Mouse (Mus musculus) adrenal gland, adult 18-20 months (tissue): Measurements from ENCODE around the gene Cyp4f17. TPM values are rescaled to one million over a fixed set of nuclear protein-coding genes. Genes with fewer than 3 reads are reported as not detected.
"Not testable (repeated sequence)": the region's sequence is repeated elsewhere in the genome, so short reads cannot be mapped to it uniquely, and the experiment has no call there.

Source experiments
- DNase-seq, 2 experiments: peaks; one replicate each; pipeline ENCODE4 v3.0.0; 2021 to 2022; ENCODE audit warnings: low spot score in 2 of 2
- long read RNA-seq, 2 experiments: library from polyadenylated mRNA; stranded (forward); transcript quantifications; one replicate each; pipeline ENCODE4 v2.0.0; 2021
- total RNA-seq, 2 experiments: library from RNA; stranded (reverse); gene quantifications; 1 replicate in 1 of 2; 2 replicates in 1 of 2; pipeline ENCODE4 v1.2.3; 2021

The Cyp4f17 gene
- total RNA-seq = 10 to 100 TPM; 11.3 to 12.4 TPM
- long read RNA-seq, experiment 1, partial matches to known transcripts = 1 of 5 reads
- long read RNA-seq, experiment 1, other reads (novel, unspliced or antisense) = 1 of 5 reads
- long read RNA-seq, experiment 2, partial matches to known transcripts = 4 of 14 reads
- long read RNA-seq, experiment 2, other reads (novel, unspliced or antisense) = 6 of 14 reads

GRCm38 (mm10) chr17:32505851-32506728 lies at the start of gene Cyp4f17:
Gene Cyp4f17 (plus strand): TSS chr17:32506050.
- peak; percentile 39 to 44 for DNase-seq

GRCm38 (mm10) chr17:32468494-32468893 lies 37.4 kb upstream of the Cyp4f17 start:
- DNase-seq = no peak

GRCm38 (mm10) chr17:32470795-32471194 lies 35.1 kb upstream of the Cyp4f17 start:
- no peak for DNase-seq

GRCm38 (mm10) chr17:32472176-32472575 lies 33.7 kb upstream of the Cyp4f17 start:
- no peak for DNase-seq

- no peak for DNase-seq
Observed at GRCm38 (mm10) chr17:32474954-32475560, 30.8 kb upstream of the Cyp4f17 start.

GRCm38 (mm10) chr17:32477204-32477603 lies 28.6 kb upstream of the Cyp4f17 start:
- no peak for DNase-seq

- DNase-seq = no peak
Observed at GRCm38 (mm10) chr17:32478727-32479126, 27.1 kb upstream of the Cyp4f17 start.

GRCm38 (mm10) chr17:32479554-32480506 lies 26.0 kb upstream of the Cyp4f17 start:
- no peak for DNase-seq

- DNase-seq = no peak
Observed at GRCm38 (mm10) chr17:32481766-32482165, 24.1 kb upstream of the Cyp4f17 start.

- DNase-seq = peak; percentile 87 to 92
Observed at GRCm38 (mm10) chr17:32483200-32483599, 22.6 kb upstream of the Cyp4f17 start.

GRCm38 (mm10) chr17:32492349-32492980 lies 13.4 kb upstream of the Cyp4f17 start:
- DNase-seq = peak; percentile 21 to 34

- DNase-seq = peak; percentile 53 to 54
Observed at GRCm38 (mm10) chr17:32494601-32495000, 11.2 kb upstream of the Cyp4f17 start.

GRCm38 (mm10) chr17:32500511-32500910 lies 5.3 kb upstream of the Cyp4f17 start:
- not testable (repeated sequence) for DNase-seq

GRCm38 (mm10) chr17:32501051-32501450 lies 4.8 kb upstream of the Cyp4f17 start:
- DNase-seq = no peak

- DNase-seq = no peak
Observed at GRCm38 (mm10) chr17:32503111-32503510, 2.7 kb upstream of the Cyp4f17 start.

GRCm38 (mm10) chr17:32506729-32507245 lies 937 bp downstream of the Cyp4f17 start:
- DNase-seq = no peak

GRCm38 (mm10) chr17:32516126-32516525 lies 10.3 kb downstream of the Cyp4f17 start:
- no peak for DNase-seq

- DNase-seq = peak in 1 of 2 experiments; percentile 12
Observed at GRCm38 (mm10) chr17:32521981-32522380, 16.1 kb downstream of the Cyp4f17 start.

GRCm38 (mm10) chr17:32522386-32522785 lies 16.5 kb downstream of the Cyp4f17 start:
- DNase-seq = no peak

- no peak for DNase-seq
Observed at GRCm38 (mm10) chr17:32522816-32523215, 17.0 kb downstream of the Cyp4f17 start.
